Mouse (Mus musculus) erythroblast, embryonic 14.5 days (primary cell): ENCODE measurements around the gene Fgf12.

Experiments
- GATA1 ChIP-seq: IDR thresholded peaks from 2 replicates; pipeline ENCODE4 v1.6.1; 2012; ENCODE audit warnings: low read length, inconsistent platforms, mixed read lengths
- TAL1 ChIP-seq: IDR thresholded peaks from 3 replicates; pipeline ENCODE4 v1.6.1; 2012; ENCODE audit warnings: low read length, inconsistent platforms, mixed read lengths

GRCm38 (mm10) chr16:28156443-28156842, 596.4 kb downstream of the Fgf12 start:
- TF ChIP-seq GATA1 (no peak), TAL1 (no peak)
